Mouse (Mus musculus): Measurements from ENCODE around the gene Mup20. TPM values are rescaled to one million over a fixed set of nuclear protein-coding genes. Genes with fewer than 3 reads are reported as not detected.

Mup20 gene
- total and polyA plus RNA-seq, 3 experiments = not detected

- no peak within 1 kb of the TSS for H3K9ac ChIP-seq (ENCODE audit: insufficient read depth, low read depth)
- DNase-seq (ENCODE audit: extremely low read depth) = no peak
- dilution Hi-C loops (cut with MboI; ENCODE audit: extremely low pct_ligation_motif_present, extremely low pct_unique_long_range_greater_than_20kb, low sequenced_read_pairs) = no loop called here
- in situ Hi-C loops (cut with MboI; ENCODE audit: low pct_ligation_motif_present, low pct_unique_long_range_greater_than_20kb, low sequenced_read_pairs) = no loop called here
- no peaks in the 10 kb centered on the region for H3K36me3 ChIP-seq (replicated peaks in 1 of 2; ENCODE audit: control insufficient read depth in 1 of 2, insufficient read depth in 1 of 2, low read length in 1 of 2)
- TF ChIP-seq USF1 (IDR thresholded peaks at IDR 0.05; ENCODE audit: low read depth, low read length) (no peak), POLR2A (IDR thresholded peaks at IDR 0.05; ENCODE audit: low read depth, low read length) (no peak), SIN3A (IDR thresholded peaks at IDR 0.05; ENCODE audit: low read length) (no peak), ZKSCAN1 (IDR thresholded peaks at IDR 0.05; ENCODE audit: borderline replicate concordance, low read depth, low read length) (no peak), E2F4 (IDR thresholded peaks at IDR 0.05; ENCODE audit: insufficient replicate concordance, low read depth, low read length) (no peak), PAX5 (IDR thresholded peaks at IDR 0.05; ENCODE audit: low read length) (no peak), ETS1 (conservative IDR thresholded peaks at IDR 0.05; ENCODE audit: low read depth, low read length) (no peak), EP300 (IDR thresholded peaks at IDR 0.05; ENCODE audit: low read length) (no peak), TCF12 (IDR thresholded peaks at IDR 0.05; ENCODE audit: low read depth, low read length) (no peak), NRF1 (IDR thresholded peaks at IDR 0.05; ENCODE audit: low read depth, low read length) (no peak), CTCF (conservative IDR thresholded peaks at IDR 0.05 in 1 of 2, IDR thresholded peaks at IDR 0.05 in 1 of 2; ENCODE audit: low read depth in 2 of 2, low read length in 2 of 2) (no peak)
- H3K4me2 ChIP-seq (ENCODE audit: insufficient read depth, low read depth, poor library complexity, severe bottlenecking) = no peak within 1 kb of the TSS
- no peak within 1 kb of the TSS for H3K4me3 ChIP-seq (replicated peaks in 1 of 3; ENCODE audit: low read depth in 2 of 3, low read length in 2 of 3, poor library complexity in 1 of 3)
- H3K4me1 ChIP-seq (ENCODE audit: control insufficient read depth in 1 of 2, insufficient read depth in 2 of 2) = no peaks in the 10 kb centered on the region
- no peaks in the 10 kb centered on the region for H3K27me3 ChIP-seq (replicated peaks)
- H3K27ac ChIP-seq (ENCODE audit: insufficient read depth, low read depth) = no peak within 1 kb of the TSS
- no peaks in the 10 kb centered on the region for H3K79me2 ChIP-seq (replicated peaks; ENCODE audit: control insufficient read depth, extremely low read depth, insufficient read depth, poor library complexity, severe bottlenecking)
- H3K9me3 ChIP-seq (replicated peaks; ENCODE audit: low read length) = no peaks in the 10 kb centered on the region
These were observed 33.3 kb upstream of the Mup20 start, which contains the start of gene Mup3 for GRCm38 (mm10) chr4:62087241-62087640. TSS of gene Mup3 (minus strand) at chr4:62087342.

DNA sequence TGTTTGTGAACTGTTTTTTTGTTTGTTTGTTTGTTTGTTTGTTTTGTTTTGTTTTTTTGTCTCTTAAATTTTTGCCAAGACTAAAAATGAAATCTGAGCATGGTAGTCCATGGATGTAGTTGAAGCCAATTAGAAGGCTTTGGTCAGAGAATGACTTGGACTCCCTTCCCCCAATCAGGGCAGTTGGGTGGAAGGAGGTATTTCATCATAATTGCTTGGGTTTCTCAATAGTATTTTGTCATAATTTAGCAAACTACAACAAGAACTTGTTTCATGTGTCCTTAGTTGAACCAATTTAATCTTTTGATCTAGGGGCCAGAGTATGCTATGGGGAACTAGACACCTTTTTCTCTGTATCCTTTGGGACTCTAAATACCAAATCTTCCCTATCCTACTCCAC, 28.8 kb upstream of the Mup20 start:
- no peaks in the 10 kb centered on the region for H3K9me3 ChIP-seq (replicated peaks; ENCODE audit: low read length)
- no peaks in the 10 kb centered on the region for H3K36me3 ChIP-seq (replicated peaks in 1 of 2; ENCODE audit: control insufficient read depth in 1 of 2, insufficient read depth in 1 of 2, low read length in 1 of 2)
- H3K4me2 ChIP-seq (ENCODE audit: insufficient read depth, low read depth, poor library complexity, severe bottlenecking) = no peak overlapping the region
- dilution Hi-C loops (cut with MboI; ENCODE audit: extremely low pct_ligation_motif_present, extremely low pct_unique_long_range_greater_than_20kb, low sequenced_read_pairs) (no loop called here), in situ Hi-C loops (cut with MboI; ENCODE audit: low pct_ligation_motif_present, low pct_unique_long_range_greater_than_20kb, low sequenced_read_pairs) (no loop called here)
- H3K9ac ChIP-seq (ENCODE audit: insufficient read depth, low read depth) = no peak overlapping the region
- H3K4me3 ChIP-seq (replicated peaks in 1 of 3; ENCODE audit: low read depth in 2 of 3, low read length in 2 of 3, poor library complexity in 1 of 3) = no peak overlapping the region
- no peak for TF ChIP-seq ZNF384 (IDR thresholded peaks at IDR 0.05; ENCODE audit: low read depth, low read length)
- TF ChIP-seq UBTF (IDR thresholded peaks at IDR 0.05; ENCODE audit: low read depth, low read length) = no peak
- TF ChIP-seq JUN (IDR thresholded peaks at IDR 0.05; ENCODE audit: insufficient read depth, low read depth, low read length) = no peak
- no peak for TF ChIP-seq RAD21 (IDR thresholded peaks at IDR 0.05; ENCODE audit: low read depth, low read length)
- no peak for TF ChIP-seq NELFE (IDR thresholded peaks at IDR 0.05; ENCODE audit: low read depth, low read length)
- no peak for TF ChIP-seq HCFC1 (IDR thresholded peaks at IDR 0.05; ENCODE audit: low read depth, low read length)
- TF ChIP-seq MAX (IDR thresholded peaks at IDR 0.05; ENCODE audit: low read length) = no peak
- no peak for TF ChIP-seq USF2 (conservative IDR thresholded peaks at IDR 0.05; ENCODE audit: low read depth, low read length)
- no peaks in the 10 kb centered on the region for H3K27me3 ChIP-seq (replicated peaks)
- no peak overlapping the region for H3K27ac ChIP-seq (ENCODE audit: insufficient read depth, low read depth)
- no peak for DNase-seq (ENCODE audit: extremely low read depth)
- H3K79me2 ChIP-seq (replicated peaks; ENCODE audit: control insufficient read depth, extremely low read depth, insufficient read depth, poor library complexity, severe bottlenecking) = no peaks in the 10 kb centered on the region
- H3K4me1 ChIP-seq (ENCODE audit: control insufficient read depth in 1 of 2, insufficient read depth in 2 of 2) = no peaks in the 10 kb centered on the region

Measured in CH12.LX (cell line).